Mouse (Mus musculus) right cerebral cortex, postnatal 14 days (tissue): ENCODE measurements around the gene Cyfip1.

Source experiments
- DNase-seq: peaks from one replicate; pipeline ENCODE4 v3.0.0; 2022

Cyfip1 gene

GRCm38 (mm10) chr7:55957916-55958315, 116.4 kb downstream of the Cyfip1 start:
- no peak for DNase-seq

GRCm38 (mm10) chr7:55959801-55960200, 118.3 kb downstream of the Cyfip1 start:
- DNase-seq, result no peak

- no peak for DNase-seq
These were observed 119.0 kb downstream of the Cyfip1 start for GRCm38 (mm10) chr7:55960506-55960905.

- DNase-seq, result peak; percentile 96
These were observed 120.7 kb downstream of the Cyfip1 start, which contains the start of gene Nipa2 for GRCm38 (mm10) chr7:55962004-55962908. Gene Nipa2, minus strand, starts transcription at chr7:55962476.

- no peak for DNase-seq
These were observed 125.4 kb downstream of the Cyfip1 start for GRCm38 (mm10) chr7:55966866-55967460.

GRCm38 (mm10) chr7:55968258-55968901, 126.8 kb downstream of the Cyfip1 start:
- DNase-seq, result peak; percentile 30

- no peak for DNase-seq
These were observed 127.9 kb downstream of the Cyfip1 start for GRCm38 (mm10) chr7:55969415-55969814.

GRCm38 (mm10) chr7:55974429-55974828, 132.9 kb downstream of the Cyfip1 start:
- no peak for DNase-seq

- DNase-seq, result no peak
These were observed 140.0 kb downstream of the Cyfip1 start for GRCm38 (mm10) chr7:55981511-55981910.
